Mouse (Mus musculus): ENCODE results near the gene Calhm6. TPM values are rescaled to one million over a fixed set of nuclear protein-coding genes. Genes with fewer than 3 reads are reported as not detected.
A peak's percentile ranks its signal among the peaks of the same experiment; 100 is the strongest.

Calhm6 gene
- total RNA-seq, 2 experiments from 2014 or later: 0.44 to 0.56 TPM

- no peak overlapping the region for H3K4me3 ChIP-seq
- no peak for TF ChIP-seq CTCF (conservative IDR thresholded peaks at IDR 0.05)
- peak overlapping the region; percentile 61 for H3K27ac ChIP-seq
- DNase-seq (ENCODE audit: low spot score in 2 of 2): no peak
Measured at GRCm38 (mm10) chr10:34138027-34138426, 10.2 kb upstream of the Calhm6 start.

- DNase-seq (ENCODE audit: low spot score in 2 of 2): no peak
- Histone ChIP-seq H3K4me3 (no peak overlapping the region), H3K27ac (no peak overlapping the region)
- TF ChIP-seq CTCF (conservative IDR thresholded peaks at IDR 0.05): no peak
Measured at GRCm38 (mm10) chr10:34136432-34136831, 8.6 kb upstream of the Calhm6 start.

GRCm38 (mm10) chr10:34131356-34131755, 3.6 kb upstream of the Calhm6 start:
- TF ChIP-seq CTCF (conservative IDR thresholded peaks at IDR 0.05): no peak; the same call in 1 of the 2 replicates
- no peak for DNase-seq (ENCODE audit: low spot score in 2 of 2)
- Histone ChIP-seq H3K27ac (no peak overlapping the region), H3K4me3 (no peak overlapping the region)

- Histone ChIP-seq H3K4me3 (no peak overlapping the region), H3K27ac (no peak overlapping the region)
- no peak for DNase-seq (ENCODE audit: low spot score in 2 of 2)
- no peak for TF ChIP-seq CTCF (conservative IDR thresholded peaks at IDR 0.05)
Measured at GRCm38 (mm10) chr10:34128391-34128790, 607 bp upstream of the Calhm6 start.

- no peak overlapping the region for H3K4me3 ChIP-seq
- H3K27ac ChIP-seq: no peak overlapping the region
- no peak for DNase-seq (ENCODE audit: low spot score in 2 of 2)
- no peak for TF ChIP-seq CTCF (conservative IDR thresholded peaks at IDR 0.05)
Measured at GRCm38 (mm10) chr10:34118421-34118820, 9.4 kb downstream of the Calhm6 start.

- no peak for TF ChIP-seq CTCF (conservative IDR thresholded peaks at IDR 0.05)
- DNase-seq (ENCODE audit: low spot score in 2 of 2): no peak
- Histone ChIP-seq H3K4me3 (no peak overlapping the region), H3K27ac (no peak overlapping the region)
Measured at GRCm38 (mm10) chr10:34117770-34118169, 10.0 kb downstream of the Calhm6 start.

GRCm38 (mm10) chr10:34117131-34117530, 10.7 kb downstream of the Calhm6 start:
- no peak for TF ChIP-seq CTCF (conservative IDR thresholded peaks at IDR 0.05)
- DNase-seq (ENCODE audit: low spot score in 2 of 2): no peak
- H3K27ac ChIP-seq: no peak overlapping the region
- H3K4me3 ChIP-seq: no peak overlapping the region

GRCm38 (mm10) chr10:34111964-34112738, 15.6 kb downstream of the Calhm6 start:
- DNase-seq (ENCODE audit: low spot score in 2 of 2): no peak
- Histone ChIP-seq H3K4me3 (no peak overlapping the region), H3K27ac (no peak overlapping the region)
- TF ChIP-seq CTCF (conservative IDR thresholded peaks at IDR 0.05): no peak

GRCm38 (mm10) chr10:34110863-34111465, 16.8 kb downstream of the Calhm6 start:
- Histone ChIP-seq H3K27ac (no peak overlapping the region), H3K4me3 (no peak overlapping the region)
- no peak for TF ChIP-seq CTCF (conservative IDR thresholded peaks at IDR 0.05)
- DNase-seq (ENCODE audit: low spot score in 2 of 2): no peak

- peak within 1 kb of the TSS; percentile 49 for H3K4me3 ChIP-seq
- H3K27ac ChIP-seq: peak within 1 kb of the TSS; percentile 74
- TF ChIP-seq CTCF (conservative IDR thresholded peaks at IDR 0.05): peak; percentile 78
- peak; percentile 38 to 63 for DNase-seq (ENCODE audit: low spot score in 2 of 2)
Measured at GRCm38 (mm10) chr10:34096418-34096883, 31.3 kb downstream of the Calhm6 start, which contains the start of gene Calhm5. Gene Calhm5, minus strand, starts transcription at chr10:34096519.

GRCm38 (mm10) chr10:34095964-34096363, 31.8 kb downstream of the Calhm6 start:
- peak overlapping the region; percentile 74 for H3K27ac ChIP-seq
- peak overlapping the region; percentile 49 for H3K4me3 ChIP-seq
- DNase-seq (ENCODE audit: low spot score in 2 of 2): no peak
- TF ChIP-seq CTCF (conservative IDR thresholded peaks at IDR 0.05): no peak

- DNase-seq (ENCODE audit: low spot score in 2 of 2): no peak
- H3K4me3 ChIP-seq: no peak overlapping the region; the same call in 1 of the 2 replicates
- H3K27ac ChIP-seq: no peak overlapping the region
- no peak for TF ChIP-seq CTCF (conservative IDR thresholded peaks at IDR 0.05)
Measured at GRCm38 (mm10) chr10:34095147-34095546, 32.6 kb downstream of the Calhm6 start.

GRCm38 (mm10) chr10:34091888-34092287, 35.9 kb downstream of the Calhm6 start:
- TF ChIP-seq CTCF (conservative IDR thresholded peaks at IDR 0.05): no peak
- H3K4me3 ChIP-seq: no peak overlapping the region
- H3K27ac ChIP-seq: 0 out of 2 replicates have a peak overlapping the region, but pooled peaks have one; percentile 32
- peak; percentile 39 to 81 for DNase-seq (ENCODE audit: low spot score in 2 of 2)
